Mouse (Mus musculus) cerebellum, adult 2 months (tissue): ENCODE results near the gene Tas2r143. TPM values are rescaled to one million over a fixed set of nuclear protein-coding genes. Genes with fewer than 3 reads are reported as not detected.

Source experiments
- DNase-seq, 2 experiments: peaks; one replicate each; pipeline ENCODE4 v3.0.0; 2021
- H3K27ac ChIP-seq: fragments of 200-500 bp; 2 replicates; pipeline ENCODE4 v1.5.1; 2012; ENCODE audit warnings: low read length, control low read depth, inconsistent platforms; ENCODE audit not compliant: insufficient read depth
- H3K27me3 ChIP-seq: fragments of 200-500 bp; 2 replicates; pipeline ENCODE4 v1.6.1; 2012; ENCODE audit warnings: inconsistent platforms, mild to moderate bottlenecking, low read length, moderate library complexity; ENCODE audit not compliant: control insufficient read depth, insufficient read depth
- H3K4me1 ChIP-seq: fragments of 200-500 bp; 2 replicates; pipeline ENCODE4 v1.6.1; 2011; ENCODE audit warnings: low read length; ENCODE audit not compliant: control insufficient read depth, insufficient read depth
- H3K4me3 ChIP-seq: fragments of 200-500 bp; replicated peaks from 2 replicates; pipeline ENCODE3; 2011; ENCODE audit warnings: mild to moderate bottlenecking, low read depth, low read length, control low read depth; ENCODE audit not compliant: insufficient read depth
- CTCF ChIP-seq: fragments of 200-500 bp; IDR thresholded peaks from 2 replicates; pipeline ENCODE4 v1.5.1; 2011; ENCODE audit warnings: low read depth, mild to moderate bottlenecking, control low read depth, low read length, moderate library complexity, borderline replicate concordance; ENCODE audit not compliant: insufficient read depth
- POLR2A ChIP-seq: fragments of 200-500 bp; IDR thresholded peaks from 2 replicates; pipeline ENCODE4 v1.6.1; 2011; ENCODE audit warnings: low read length, control low read depth, borderline replicate concordance; ENCODE audit not compliant: insufficient read depth
- WGBS: fragments of 180-500 bp; shearing (Covaris S2); methylation state at CpG from one replicate; pipeline ENCODE4 v1.1.7; 2018; 5-methylcytosine and 5-hydroxymethylcytosine counted together
- polyA plus RNA-seq: library from polyadenylated mRNA; depleted of rRNA; stranded (reverse); fragments of >200 nt; gene quantifications from 2 replicates; pipeline ENCODE4 v1.2.3, GENCODE M21; 2012; rRNA removed

Gene Tas2r143
- polyA plus RNA-seq, 1 experiment = 0.33 TPM

GRCm38 (mm10) chr6:42424472-42424871 lies 24.4 kb downstream of the Tas2r143 start:
- Histone ChIP-seq H3K4me3 (no peak overlapping the region), H3K4me1 (peaks cover 4% of the 10 kb centered on the region; the same call in 1 of the 2 replicates), H3K27ac (no peak overlapping the region), H3K27me3 (no peaks in the 10 kb centered on the region)
- no peak for DNase-seq
- WGBS = 97% methylated on average over 3 of the region's 3 CpGs
- no peak for TF ChIP-seq POLR2A
- TF ChIP-seq CTCF = no peak

- Histone ChIP-seq H3K4me3 (no peak overlapping the region), H3K4me1 (peaks cover 4% of the 10 kb centered on the region; the same call in 1 of the 2 replicates), H3K27me3 (no peaks in the 10 kb centered on the region), H3K27ac (no peak overlapping the region)
- no peak for DNase-seq
- 88% methylated on average over 4 of the region's 4 CpGs for WGBS
- TF ChIP-seq CTCF (no peak), POLR2A (no peak)
These were observed 26.3 kb downstream of the Tas2r143 start for GRCm38 (mm10) chr6:42426337-42426736.

GRCm38 (mm10) chr6:42433554-42433953 lies 33.5 kb downstream of the Tas2r143 start:
- TF ChIP-seq CTCF (no peak), POLR2A (no peak)
- H3K27me3 ChIP-seq = no peaks in the 10 kb centered on the region
- WGBS = 62% methylated on average over 2 of the region's 2 CpGs
- H3K4me1 ChIP-seq = no peaks in the 10 kb centered on the region
- H3K4me3 ChIP-seq = no peak overlapping the region
- no peak for DNase-seq
- H3K27ac ChIP-seq = no peak overlapping the region

GRCm38 (mm10) chr6:42434446-42434845 lies 34.4 kb downstream of the Tas2r143 start, which contains the start of gene Tas2r126:
Tas2r126 (plus strand) TSS chr6:42434535.
- no peak within 1 kb of the TSS for H3K27ac ChIP-seq
- no peak for DNase-seq
- H3K27me3 ChIP-seq = no peaks in the 10 kb centered on the region
- TF ChIP-seq CTCF (no peak), POLR2A (no peak)
- no peaks in the 10 kb centered on the region for H3K4me1 ChIP-seq
- WGBS = 66% methylated on average over 6 of the region's 6 CpGs
- H3K4me3 ChIP-seq = no peak within 1 kb of the TSS

GRCm38 (mm10) chr6:42435490-42435889 lies 35.5 kb downstream of the Tas2r143 start:
- no peaks in the 10 kb centered on the region for H3K4me1 ChIP-seq
- H3K4me3 ChIP-seq = no peak overlapping the region
- TF ChIP-seq POLR2A = no peak
- no peak for TF ChIP-seq CTCF
- H3K27ac ChIP-seq = no peak overlapping the region
- DNase-seq = no peak
- H3K27me3 ChIP-seq = no peaks in the 10 kb centered on the region
- WGBS = 71% methylated on average over 2 of the region's 2 CpGs

- WGBS = 68% methylated on average over 2 of the region's 2 CpGs
- Histone ChIP-seq H3K27me3 (no peaks in the 10 kb centered on the region), H3K4me1 (no peaks in the 10 kb centered on the region), H3K4me3 (no peak overlapping the region), H3K27ac (no peak overlapping the region)
- DNase-seq = no peak
- TF ChIP-seq CTCF = no peak
- TF ChIP-seq POLR2A = no peak
These were observed 41.4 kb downstream of the Tas2r143 start for GRCm38 (mm10) chr6:42441395-42441794.

- 80% methylated on average over 2 of the region's 2 CpGs for WGBS
- no peak for TF ChIP-seq POLR2A
- TF ChIP-seq CTCF = no peak
These were observed 44.5 kb downstream of the Tas2r143 start for GRCm38 (mm10) chr6:42444491-42444890.

GRCm38 (mm10) chr6:42447381-42447780 lies 47.3 kb downstream of the Tas2r143 start:
- TF ChIP-seq POLR2A (no peak), CTCF (no peak)
- H3K4me1 ChIP-seq = no peaks in the 10 kb centered on the region
- WGBS = 69% methylated on average over 2 of the region's 2 CpGs
- H3K27ac ChIP-seq = no peak overlapping the region
- DNase-seq = no peak
- no peak overlapping the region for H3K4me3 ChIP-seq
- no peaks in the 10 kb centered on the region for H3K27me3 ChIP-seq

More at GRCm38 (mm10) chr6:42444491-42444890, 44.5 kb downstream of the Tas2r143 start:
- no peak for DNase-seq
- Histone ChIP-seq H3K27me3 (no peaks in the 10 kb centered on the region), H3K4me1 (no peaks in the 10 kb centered on the region), H3K27ac (no peak overlapping the region), H3K4me3 (no peak overlapping the region)

Other genes with a start within 250 kb of the Tas2r143 start
- gene Tas2r144, start 184.9 kb upstream of the Tas2r143 start, polyA plus RNA-seq = not detected in 2 replicates
- gene Gstk1, start 154.3 kb upstream of the Tas2r143 start, polyA plus RNA-seq = 28.8 and 30.5 TPM in 2 replicates
- not detected in 2 replicates for gene Tmem139, start 138.3 kb upstream of the Tas2r143 start, polyA plus RNA-seq
- gene Casp2, start 135.3 kb upstream of the Tas2r143 start, polyA plus RNA-seq = 26.1 and 31.3 TPM in 2 replicates
- 11.5 and 13.4 TPM in 2 replicates for gene Clcn1, start 113.6 kb upstream of the Tas2r143 start, polyA plus RNA-seq
- gene Fam131b, start 75.6 kb upstream of the Tas2r143 start, polyA plus RNA-seq = 102 and 117 TPM in 2 replicates
- 123 and 129 TPM in 2 replicates for gene Zyx, start 50.6 kb upstream of the Tas2r143 start, polyA plus RNA-seq
- gene Epha1, start 27.0 kb upstream of the Tas2r143 start, polyA plus RNA-seq = 0.43 and 0.46 TPM in 2 replicates
- 0.72 and 0.84 TPM in 2 replicates for gene Tas2r135, start 5.2 kb downstream of the Tas2r143 start, polyA plus RNA-seq
- 0.19 and 0.20 TPM in 2 replicates for gene Tas2r126, start 34.3 kb downstream of the Tas2r143 start, polyA plus RNA-seq
- gene Olfr458, start 65.0 kb downstream of the Tas2r143 start, polyA plus RNA-seq = not detected in 2 replicates
- not detected in 2 replicates for gene Olfr457, start 76.1 kb downstream of the Tas2r143 start, polyA plus RNA-seq
- not detected in 2 replicates for gene Olfr456, start 87.0 kb downstream of the Tas2r143 start, polyA plus RNA-seq
- not detected in 2 replicates for gene Olfr455, start 147.3 kb downstream of the Tas2r143 start, polyA plus RNA-seq
- not detected in 2 replicates for gene Tcaf3, start 197.5 kb downstream of the Tas2r143 start, polyA plus RNA-seq
- 0.55 and 0.87 TPM in 2 replicates for gene Tcaf2, start 245.0 kb downstream of the Tas2r143 start, polyA plus RNA-seq